Mouse (Mus musculus) midbrain, postnatal 0 days (tissue): ENCODE results near the gene Gm26602. TPM values are rescaled to one million over a fixed set of nuclear protein-coding genes. Genes with fewer than 3 reads are reported as not detected.
A peak's percentile ranks its signal among the peaks of the same experiment; 100 is the strongest.

ENCODE experiments used
- ATAC-seq: fragments of 200-750 bp; cut with Nextera tagmentation; 2 replicates; pipeline ENCODE4 v1.8.0; 2017; ENCODE audit warnings: moderate number of reproducible peaks, mild to moderate bottlenecking, moderate TSS enrichment, moderate library complexity; ENCODE audit not compliant: low FRiP score
- DNase-seq: peaks from one replicate; pipeline ENCODE4 v3.0.0-alpha.2; 2015; ENCODE audit warnings: low spot score
- H3K27ac ChIP-seq: fragments of 300-500 bp; sonication (generic); 2 replicates; pipeline ENCODE4 v1.5.1; 2014; ENCODE audit warnings: low read depth, mild to moderate bottlenecking, low read length, mixed read lengths
- H3K27me3 ChIP-seq: fragments of 300-500 bp; sonication (generic); 2 replicates; pipeline ENCODE4 v1.6.1; 2014; ENCODE audit warnings: low read length, control low read depth, mixed read lengths; ENCODE audit not compliant: insufficient read depth
- H3K36me3 ChIP-seq: fragments of 300-500 bp; sonication (generic); 2 replicates; pipeline ENCODE4 v1.6.1; 2014; ENCODE audit warnings: low read length, control low read depth, mixed read lengths; ENCODE audit not compliant: insufficient read depth
- H3K4me1 ChIP-seq: fragments of 300-500 bp; sonication (generic); 2 replicates; pipeline ENCODE4 v1.6.1; 2014; ENCODE audit warnings: mild to moderate bottlenecking, control low read depth, antibody characterized with exemption, low read length, mixed read lengths; ENCODE audit not compliant: insufficient read depth
- H3K4me2 ChIP-seq: fragments of 300-500 bp; sonication (generic); 2 replicates; pipeline ENCODE4 v1.6.1; 2014; ENCODE audit warnings: low read depth, mild to moderate bottlenecking, low read length, mixed read lengths; ENCODE audit not compliant: poor library complexity, severe bottlenecking
- H3K4me3 ChIP-seq: fragments of 300-500 bp; sonication (generic); 2 replicates; pipeline ENCODE4 v1.5.1; 2014; ENCODE audit warnings: low read depth, mild to moderate bottlenecking, low read length, moderate library complexity
- H3K9ac ChIP-seq: fragments of 300-500 bp; sonication (generic); replicated peaks from 2 replicates; pipeline ENCODE4 v1.6.1; 2014; ENCODE audit warnings: mild to moderate bottlenecking, low read length, moderate library complexity, mixed read lengths; ENCODE audit not compliant: poor library complexity, severe bottlenecking
- H3K9me3 ChIP-seq: fragments of 300-500 bp; sonication (generic); 2 replicates; pipeline ENCODE4 v1.6.1; 2016; ENCODE audit warnings: low read length, control low read depth
- CTCF ChIP-seq: IDR thresholded peaks from 2 replicates; pipeline ENCODE4 v1.5.1; 2016; ENCODE audit warnings: antibody characterized with exemption, mild to moderate bottlenecking
- WGBS: fragments of 180-500 bp; shearing (Covaris S2); extraction: QIAGEN DNeasy Blood & Tissue Kit; methylation state at CpG from one replicate; pipeline ENCODE4 v1.1.7; 2014; 5-methylcytosine and 5-hydroxymethylcytosine counted together
- polyA plus RNA-seq: library from polyadenylated mRNA; unstranded; fragments of >200 nt; fragmentation: Nextera tagmentation; extraction: Ambion mirVana; gene quantifications from 2 replicates; pipeline ENCODE4 v1.2.1, GENCODE M21; 2015
- total RNA-seq: library from RNA; depleted of rRNA; stranded (reverse); fragments of >200 nt; gene quantifications from 2 replicates; pipeline ENCODE4 v1.2.3, GENCODE M21; 2014

Gm26602 gene
- total and polyA plus RNA-seq, 2 experiments from 2014 or later = 17.3 TPM; not detected in 1

DNA sequence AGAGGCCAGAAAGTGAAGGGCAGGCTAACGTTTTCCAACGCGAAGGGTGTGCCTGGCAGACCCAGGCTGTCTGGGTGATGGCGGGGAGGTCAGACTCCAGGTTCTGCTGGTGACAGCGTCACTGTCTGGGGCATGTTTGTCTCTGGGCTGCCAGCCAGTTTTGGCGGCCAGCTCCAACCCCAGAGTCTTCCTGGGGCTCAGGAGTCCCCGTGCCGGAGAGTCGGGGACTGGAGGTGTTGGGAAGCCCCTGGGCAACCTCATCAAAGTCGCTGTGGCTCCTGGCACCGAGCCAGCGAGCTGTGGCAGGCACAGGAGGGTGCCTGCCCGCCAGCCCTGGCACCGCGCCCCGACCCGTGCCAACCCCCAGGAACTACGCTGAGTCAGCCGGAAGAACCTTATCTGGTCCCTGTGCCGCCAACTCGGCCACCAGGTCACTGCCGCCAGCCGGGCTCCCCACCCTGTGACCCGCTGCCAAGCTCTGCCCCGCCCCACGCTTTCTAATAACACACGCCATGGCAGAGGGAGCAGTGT, 26.3 kb downstream of the Gm26602 start:
- Histone ChIP-seq H3K4me3 (no peak overlapping the region), H3K27ac (no peak overlapping the region), H3K9me3 (no peaks in the 10 kb centered on the region), H3K4me2 (no peak overlapping the region), H3K27me3 (no peaks in the 10 kb centered on the region), H3K36me3 (peaks cover 13% of the 10 kb centered on the region; the same call in 1 of the 2 replicates), H3K9ac (no peak overlapping the region), H3K4me1 (no peaks in the 10 kb centered on the region)
- DNase-seq = peak; percentile 47
- 56% methylated on average over 27 of the region's 27 CpGs for WGBS
- ATAC-seq = no peak
- no peak for TF ChIP-seq CTCF

DNA sequence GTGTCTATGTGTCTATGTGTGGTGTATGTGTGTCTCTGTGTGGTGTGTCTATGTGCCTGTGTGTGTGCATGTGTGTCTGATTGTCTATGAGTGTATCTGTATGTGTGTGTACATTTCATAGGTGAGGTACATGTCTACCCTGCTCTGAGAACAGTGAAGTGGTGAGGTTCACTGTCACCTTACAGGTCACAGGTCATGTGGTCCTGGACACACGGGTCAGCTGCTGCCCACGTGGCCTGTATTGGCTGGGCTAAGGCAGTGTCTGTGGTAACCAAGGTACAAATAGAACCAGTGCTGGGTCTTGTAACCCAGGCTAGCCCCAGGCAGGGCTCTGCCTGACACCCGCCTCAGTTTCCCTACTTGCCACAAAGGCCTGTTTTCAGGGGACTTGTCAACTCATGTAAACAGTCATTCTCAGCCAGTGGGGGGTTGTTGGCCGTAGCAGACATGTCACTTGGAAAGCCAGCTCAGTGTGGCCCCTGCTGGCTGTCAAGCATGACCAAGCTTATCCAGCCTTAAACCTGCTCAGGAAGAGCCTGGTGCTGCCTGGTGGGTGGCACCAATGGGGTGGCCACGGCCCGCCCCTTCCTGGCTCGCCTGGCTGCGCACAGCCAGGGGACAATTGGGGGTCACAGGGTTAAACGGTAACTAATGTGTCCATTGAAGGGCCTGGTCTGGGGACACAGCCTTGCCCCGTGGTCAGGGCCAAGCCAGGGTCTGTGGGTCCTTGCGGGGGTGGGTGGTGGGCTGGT, 27.3 kb downstream of the Gm26602 start:
- ATAC-seq (no peak), DNase-seq (no peak)
- no peaks in the 10 kb centered on the region for H3K9me3 ChIP-seq
- no peaks in the 10 kb centered on the region for H3K4me1 ChIP-seq
- H3K36me3 ChIP-seq = 0 out of 2 replicates have a peak, but pooled peaks cover 11% of the 10 kb centered on the region
- 56% methylated on average over 11 of the region's 11 CpGs for WGBS
- no peak overlapping the region for H3K4me3 ChIP-seq
- H3K27me3 ChIP-seq = no peaks in the 10 kb centered on the region
- no peak overlapping the region for H3K4me2 ChIP-seq
- no peak overlapping the region for H3K27ac ChIP-seq
- no peak overlapping the region for H3K9ac ChIP-seq
- TF ChIP-seq CTCF = no peak

DNA sequence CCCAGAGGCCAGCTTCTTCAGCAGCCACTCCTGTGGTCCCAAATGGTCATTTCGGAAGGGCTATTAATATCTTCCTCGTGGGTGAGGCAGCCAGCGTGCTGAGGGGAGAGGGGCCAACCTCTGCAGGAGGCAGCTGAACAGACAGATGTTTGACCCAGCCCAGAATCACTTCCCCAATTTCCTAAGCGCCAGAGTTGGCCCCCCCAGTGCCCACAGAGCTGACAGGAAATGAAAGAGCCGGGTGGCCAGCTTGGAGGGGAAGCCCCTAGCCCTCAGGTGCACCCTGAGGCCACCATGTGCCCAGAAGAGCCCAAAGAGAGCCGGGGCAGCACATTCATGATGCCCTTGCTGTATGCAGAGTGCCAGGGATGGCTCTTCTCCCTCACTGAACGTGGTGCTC, 30.1 kb downstream of the Gm26602 start:
- no peak for DNase-seq
- Histone ChIP-seq H3K4me3 (no peak overlapping the region), H3K27ac (no peak overlapping the region), H3K9me3 (no peaks in the 10 kb centered on the region), H3K36me3 (0 out of 2 replicates have a peak, but pooled peaks cover 7% of the 10 kb centered on the region), H3K4me2 (no peak overlapping the region), H3K4me1 (no peaks in the 10 kb centered on the region), H3K27me3 (no peaks in the 10 kb centered on the region), H3K9ac (no peak overlapping the region)
- ATAC-seq = no peak
- TF ChIP-seq CTCF = no peak
- 80% methylated on average over 7 of the region's 7 CpGs for WGBS

DNA sequence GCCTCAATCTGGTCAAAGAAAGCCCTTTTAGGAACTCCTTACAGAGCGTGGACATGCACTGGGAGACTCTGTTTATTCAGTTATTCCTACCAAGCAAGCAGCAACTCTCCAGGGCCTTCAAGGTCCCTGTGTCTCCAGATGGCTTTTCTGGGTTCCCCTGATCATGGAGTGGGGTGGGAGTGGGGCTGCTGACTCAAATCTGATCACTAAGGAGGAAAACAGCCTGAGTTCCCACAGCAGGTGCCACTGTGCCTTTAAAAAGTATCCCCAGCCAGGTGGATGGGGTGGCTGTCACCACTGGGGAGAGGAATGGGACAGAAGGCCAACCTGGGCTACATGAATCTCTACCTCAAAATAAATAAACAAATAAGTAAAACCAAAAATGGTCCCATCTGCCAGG, 32.3 kb downstream of the Gm26602 start:
- Histone ChIP-seq H3K27me3 (no peaks in the 10 kb centered on the region), H3K9me3 (no peaks in the 10 kb centered on the region), H3K4me1 (no peaks in the 10 kb centered on the region), H3K36me3 (peaks cover 4% of the 10 kb centered on the region; the same call in 1 of the 2 replicates), H3K27ac (no peak overlapping the region), H3K4me2 (no peak overlapping the region), H3K4me3 (no peak overlapping the region), H3K9ac (no peak overlapping the region)
- ATAC-seq = no peak
- 95% methylated on average over 1 of the region's 1 CpGs for WGBS
- no peak for TF ChIP-seq CTCF
- no peak for DNase-seq

DNA sequence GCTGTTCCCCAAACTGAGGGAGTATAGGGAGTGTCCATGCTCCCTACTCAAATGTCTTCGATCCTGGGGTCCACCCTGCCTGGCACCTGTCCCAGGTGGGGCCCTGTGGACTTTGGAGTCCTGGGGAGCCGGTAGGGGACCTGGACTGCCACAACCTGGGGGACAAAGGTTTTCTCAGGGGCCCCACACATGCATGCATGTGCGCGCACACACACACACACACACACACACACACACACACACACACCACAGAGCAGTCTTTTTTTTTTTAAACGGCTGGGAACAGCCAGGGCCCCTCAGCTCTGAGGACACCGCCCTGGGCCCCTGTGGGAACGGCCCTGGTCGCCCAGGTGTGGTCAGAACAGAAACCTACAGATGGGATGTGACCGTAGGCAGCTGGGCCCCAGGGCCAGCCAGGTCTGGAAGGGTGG, 32.8 kb downstream of the Gm26602 start:
- no peak overlapping the region for H3K4me2 ChIP-seq
- WGBS = 77% methylated on average over 9 of the region's 9 CpGs
- TF ChIP-seq CTCF = no peak
- H3K4me1 ChIP-seq = no peaks in the 10 kb centered on the region
- ATAC-seq (no peak), DNase-seq (no peak)
- H3K27me3 ChIP-seq = no peaks in the 10 kb centered on the region
- H3K4me3 ChIP-seq = no peak overlapping the region
- no peak overlapping the region for H3K9ac ChIP-seq
- H3K36me3 ChIP-seq = peaks cover 4% of the 10 kb centered on the region; the same call in 1 of the 2 replicates
- H3K27ac ChIP-seq = no peak overlapping the region
- H3K9me3 ChIP-seq = no peaks in the 10 kb centered on the region
